Mouse (Mus musculus) brown adipose tissue, adult 24 weeks (tissue): ENCODE data around the gene Taok2. TPM values are rescaled to one million over a fixed set of nuclear protein-coding genes. Genes with fewer than 3 reads are reported as not detected.

Source experiments
- H3K27ac ChIP-seq: fragments of 200-500 bp; replicated peaks from 2 replicates; pipeline ENCODE4 v1.5.1; 2012; ENCODE audit warnings: low read depth, mild to moderate bottlenecking, low read length
- H3K4me1 ChIP-seq: fragments of 200-500 bp; 2 replicates; pipeline ENCODE4 v1.6.1; 2012; ENCODE audit warnings: low read length, mixed read lengths; ENCODE audit not compliant: control insufficient read depth, insufficient read depth, insufficient read length
- H3K4me3 ChIP-seq: fragments of 200-500 bp; 2 replicates; pipeline ENCODE4 v1.5.1; 2012; ENCODE audit warnings: low read depth, mild to moderate bottlenecking, low read length, moderate library complexity; ENCODE audit not compliant: insufficient read depth
- polyA plus RNA-seq: library from polyadenylated mRNA; stranded (reverse); fragments of >200 nt; gene quantifications from 2 replicates; pipeline ENCODE4 v1.2.4, GENCODE M21; 2012; ENCODE audit not compliant: missing spikeins, insufficient read depth, insufficient read length

Gene Taok2
- polyA plus RNA-seq, 1 experiment = 17.6 TPM

DNA sequence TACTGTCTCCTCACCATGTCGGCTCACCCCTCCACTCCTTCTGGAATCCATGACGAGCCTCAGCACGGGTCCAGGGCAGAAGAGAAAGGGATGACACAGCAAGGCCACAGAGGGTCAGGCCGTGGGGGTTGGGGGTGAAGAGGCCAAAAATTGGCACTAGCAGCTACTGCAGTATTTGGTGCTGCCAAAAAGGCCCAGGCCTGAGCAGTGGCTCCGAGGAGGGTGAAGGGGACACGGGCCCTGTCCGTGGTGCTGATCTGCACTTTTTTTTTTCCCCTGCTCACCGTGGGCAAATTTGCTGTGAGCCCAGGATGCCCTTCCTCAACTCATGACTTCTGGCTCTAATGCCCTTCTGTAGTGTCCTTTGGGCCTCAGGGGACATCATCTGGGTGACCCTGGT lies 59.1 kb downstream of the Taok2 start:
- Histone ChIP-seq H3K4me1 (peaks cover 9% of the 10 kb centered on the region), H3K27ac (no peak overlapping the region)

DNA sequence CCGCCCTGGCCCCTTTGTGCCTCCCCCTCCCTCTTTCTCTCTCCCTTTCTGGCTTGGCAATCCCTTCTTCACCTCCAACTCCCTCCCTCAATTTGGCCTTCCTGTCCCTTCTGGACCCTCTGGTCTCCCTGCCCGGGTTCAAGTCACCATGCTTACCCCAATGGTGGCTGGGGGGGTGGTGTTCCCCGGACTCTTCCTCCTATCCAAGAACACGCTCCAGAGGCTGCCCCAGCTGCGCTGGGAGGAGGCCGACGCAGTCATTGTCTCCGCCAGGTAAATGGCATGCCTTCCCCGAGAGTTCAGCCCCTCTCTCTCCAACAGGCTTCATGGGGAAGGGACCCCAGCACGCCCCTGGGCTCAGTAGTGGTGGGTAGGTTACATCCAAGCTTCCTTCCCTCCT lies 60.6 kb downstream of the Taok2 start:
- Histone ChIP-seq H3K27ac (no peak overlapping the region; the same call in 1 of the 2 replicates), H3K4me3 (peak overlapping the region; percentile 25), H3K4me1 (peaks cover 9% of the 10 kb centered on the region)

More for the DNA sequence above, 59.1 kb downstream of the Taok2 start:
- H3K4me3 ChIP-seq = no peak overlapping the region

DNA sequence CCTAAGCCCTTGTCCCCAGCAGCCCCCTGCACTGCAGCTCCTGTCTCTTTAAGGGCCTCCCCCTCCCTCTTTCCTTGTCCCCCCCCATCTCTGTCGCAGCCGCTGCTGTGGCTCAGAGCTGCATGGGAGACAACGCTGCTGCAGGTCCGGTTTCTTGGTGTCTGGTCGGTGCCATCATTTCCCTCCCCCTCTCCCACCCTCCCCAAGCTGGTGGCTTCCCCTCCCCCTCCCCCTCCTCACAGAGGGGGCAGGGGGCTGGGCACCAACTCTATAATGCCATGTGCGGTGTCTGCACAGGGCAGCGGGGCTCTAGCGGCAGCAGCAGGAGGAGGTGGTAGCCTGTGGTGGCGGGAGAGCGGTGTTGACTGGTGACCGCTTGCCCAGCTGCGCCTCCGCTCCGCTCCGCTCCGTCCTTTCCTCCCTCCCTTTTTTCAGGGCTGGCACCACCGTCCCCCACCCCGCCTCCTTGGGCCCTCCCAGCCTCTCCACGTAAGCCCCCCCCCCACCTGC lies 61.2 kb downstream of the Taok2 start:
- H3K4me3 ChIP-seq = peak overlapping the region; percentile 59
- peaks cover 9% of the 10 kb centered on the region for H3K4me1 ChIP-seq
- H3K27ac ChIP-seq = peak overlapping the region; percentile 68

DNA sequence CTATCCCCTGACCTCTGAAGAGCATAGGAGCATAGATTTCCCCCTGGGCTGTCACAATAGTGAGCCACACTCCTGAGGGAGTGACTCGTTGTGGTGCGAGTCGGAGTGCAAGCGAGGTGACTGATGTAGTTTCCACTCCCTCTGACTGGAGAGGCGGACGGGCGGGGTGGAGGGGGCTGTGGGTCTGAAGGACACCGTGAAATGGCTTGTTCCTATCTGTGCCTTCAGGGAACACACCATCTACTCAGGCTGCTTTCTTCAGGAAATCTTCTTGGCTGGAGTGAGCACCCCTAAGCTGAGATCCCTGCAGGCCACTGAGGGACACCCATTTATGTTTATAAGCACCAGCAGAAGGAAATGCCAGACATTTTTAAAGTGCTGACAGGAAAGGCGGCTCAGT lies 61.8 kb downstream of the Taok2 start:
- Histone ChIP-seq H3K4me1 (peaks cover 9% of the 10 kb centered on the region), H3K27ac (peak overlapping the region; percentile 84), H3K4me3 (peak overlapping the region; percentile 15)

DNA sequence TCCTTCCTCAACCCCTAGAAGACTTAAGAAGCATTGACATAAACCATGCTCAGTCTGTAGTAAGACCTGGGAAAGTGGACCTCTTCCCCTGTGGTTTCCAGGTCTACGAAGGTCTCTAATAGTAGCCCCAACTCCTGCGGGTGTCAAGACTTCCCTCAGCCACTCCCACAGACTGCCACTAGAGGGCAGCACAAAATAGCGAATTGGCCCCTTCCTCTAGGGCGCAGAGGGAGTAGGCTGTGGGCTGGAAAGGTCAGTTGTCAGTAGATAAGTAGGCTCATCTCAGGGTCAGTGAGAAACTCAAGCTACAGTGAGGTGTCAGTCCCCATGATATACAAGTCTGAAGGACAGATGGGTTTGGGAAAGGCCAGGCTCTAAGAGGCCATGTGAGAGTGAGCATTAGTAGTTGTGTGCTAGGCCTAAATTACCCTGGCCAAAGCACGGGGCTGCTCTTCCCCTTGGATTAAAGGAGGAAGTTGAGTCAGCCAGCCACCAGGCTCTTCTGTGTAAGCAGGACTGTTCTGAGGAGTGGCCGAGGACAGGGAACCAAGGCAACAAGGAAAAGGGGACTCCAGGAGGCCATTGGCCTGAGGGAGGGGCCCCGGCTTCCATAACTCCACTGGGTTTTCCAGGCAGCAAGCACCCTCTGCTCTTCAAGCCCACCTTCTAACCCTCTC lies 62.5 kb downstream of the Taok2 start:
- H3K4me1 ChIP-seq = peaks cover 9% of the 10 kb centered on the region
- H3K27ac ChIP-seq = peak overlapping the region; percentile 84
- no peak overlapping the region for H3K4me3 ChIP-seq

DNA sequence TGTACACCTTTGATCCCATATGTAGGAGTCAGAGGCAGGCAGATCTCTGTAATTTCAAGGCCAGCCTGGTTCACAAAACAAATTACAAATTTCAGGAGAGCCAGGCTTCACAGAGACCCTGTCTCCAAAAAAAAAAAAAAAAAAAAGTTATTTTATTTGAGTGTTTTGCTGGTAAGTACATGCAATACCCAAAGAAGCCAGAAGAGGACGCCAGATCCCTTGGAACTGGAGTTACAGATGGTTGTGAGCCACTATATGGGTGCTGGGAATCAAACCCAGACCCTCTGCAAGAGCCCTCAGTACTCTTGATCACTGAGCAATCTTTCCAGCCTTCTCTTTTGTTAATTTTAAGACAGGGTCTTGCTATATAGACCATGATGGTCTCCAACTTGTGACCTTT lies 65.7 kb downstream of the Taok2 start:
- H3K27ac ChIP-seq = no peak overlapping the region
- H3K4me3 ChIP-seq = no peak overlapping the region
- H3K4me1 ChIP-seq = peaks cover 10% of the 10 kb centered on the region

DNA sequence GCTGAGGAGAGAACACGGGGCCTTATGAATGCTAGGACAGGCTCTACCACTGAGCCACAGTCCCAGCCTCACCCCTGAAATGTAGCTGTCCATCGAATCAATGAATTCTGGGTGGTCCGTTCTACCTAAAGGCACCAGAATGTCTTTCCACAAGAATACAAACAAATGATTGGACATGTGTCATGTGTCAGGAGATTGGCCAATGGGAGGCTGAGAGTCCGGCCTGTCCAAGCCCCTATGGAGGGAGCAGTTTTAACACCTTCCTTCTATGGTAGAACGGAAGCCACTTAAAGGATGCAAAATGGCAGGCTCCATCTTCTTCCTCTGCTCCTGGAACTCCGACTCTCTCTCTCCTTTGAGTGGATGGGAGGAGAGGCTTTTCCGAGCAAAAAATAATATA lies 66.9 kb downstream of the Taok2 start:
- H3K4me1 ChIP-seq = peaks cover 13% of the 10 kb centered on the region
- H3K4me3 ChIP-seq = no peak overlapping the region
- H3K27ac ChIP-seq = peak overlapping the region; percentile 99

DNA sequence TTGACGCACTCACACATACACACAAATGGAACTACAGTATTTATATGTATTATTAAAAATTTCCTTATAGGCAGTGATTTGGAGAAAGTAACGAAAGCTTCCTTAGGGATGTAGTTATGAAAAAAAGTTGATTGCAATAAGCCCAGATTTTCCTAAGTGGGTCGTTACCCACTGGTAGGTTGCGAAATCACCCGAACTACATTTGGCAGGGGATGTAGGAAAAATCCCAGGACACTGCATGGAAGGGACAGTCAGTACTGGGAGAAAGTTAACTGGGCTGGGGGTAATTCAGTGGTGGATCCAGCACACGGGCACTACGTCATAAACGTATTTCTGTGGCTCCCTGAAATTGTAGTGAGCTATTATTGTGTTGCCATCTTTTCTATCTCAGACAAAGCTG lies 68.0 kb downstream of the Taok2 start:
- peaks cover 8% of the 10 kb centered on the region for H3K4me1 ChIP-seq
- no peak overlapping the region for H3K4me3 ChIP-seq
- H3K27ac ChIP-seq = peak overlapping the region; percentile 99

DNA sequence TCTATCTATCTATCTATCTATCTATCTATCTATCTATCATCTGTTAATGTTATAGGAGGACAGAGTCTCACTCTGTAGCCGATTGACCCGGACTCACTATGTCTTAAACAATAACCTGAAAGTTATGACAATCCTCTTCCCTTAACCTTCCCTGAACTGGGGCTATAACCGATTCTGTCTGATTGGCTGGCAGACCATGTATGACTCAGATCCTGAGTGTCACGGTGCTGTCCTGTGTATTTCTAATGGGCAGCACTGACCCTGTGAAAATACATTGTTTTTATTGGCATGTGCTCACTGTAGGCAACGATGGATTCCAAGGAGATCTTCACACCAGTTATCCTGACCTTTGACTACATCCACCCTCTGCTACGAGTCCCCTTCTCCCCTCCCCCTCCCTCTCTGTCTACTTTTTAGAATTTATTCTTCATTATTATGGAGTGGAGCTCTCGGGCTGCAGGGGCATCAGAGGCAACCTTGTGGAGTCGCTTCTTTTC lies 68.7 kb downstream of the Taok2 start:
- peaks cover 8% of the 10 kb centered on the region for H3K4me1 ChIP-seq
- H3K27ac ChIP-seq = peak overlapping the region; percentile 97
- no peak overlapping the region for H3K4me3 ChIP-seq

Other genes starting within 250 kb of the Taok2 start
- gene Sgf29, start 235.4 kb downstream of the Taok2 start, polyA plus RNA-seq = 18.3 and 20.6 TPM in 2 replicates
- 40.9 and 98.4 TPM in 2 replicates for gene Sult1a1, start 208.3 kb downstream of the Taok2 start, polyA plus RNA-seq
- gene Bola2, start 189.3 kb downstream of the Taok2 start, polyA plus RNA-seq = 40.0 and 49.0 TPM in 2 replicates
- 4.0 and 5.8 TPM in 2 replicates for gene Slx1b, start 188.9 kb downstream of the Taok2 start, polyA plus RNA-seq
- gene Coro1a, start 176.9 kb downstream of the Taok2 start, polyA plus RNA-seq = 8.5 and 10.0 TPM in 2 replicates
- 68.9 and 90.6 TPM in 2 replicates for gene Mapk3, start 125.1 kb downstream of the Taok2 start, polyA plus RNA-seq
- not detected in 2 replicates for gene Gdpd3, start 118.4 kb downstream of the Taok2 start, polyA plus RNA-seq
- 156 and 157 TPM in 2 replicates for gene Ypel3, start 107.7 kb downstream of the Taok2 start, polyA plus RNA-seq
- not detected in 2 replicates for gene Tbx6, start 103.2 kb downstream of the Taok2 start, polyA plus RNA-seq
- 46.4 and 53.3 TPM in 2 replicates for gene Ppp4c, start 92.2 kb downstream of the Taok2 start, polyA plus RNA-seq
- gene Fam57b, start 87.0 kb downstream of the Taok2 start, polyA plus RNA-seq = 50.7 and 63.7 TPM in 2 replicates
- gene 4930451I11Rik, start 53.1 kb downstream of the Taok2 start, polyA plus RNA-seq = not detected in 2 replicates
- not detected in 2 replicates for gene Doc2a, start 37.3 kb downstream of the Taok2 start, polyA plus RNA-seq
- gene Hirip3, start 22.7 kb downstream of the Taok2 start, polyA plus RNA-seq = 6.1 and 7.4 TPM in 2 replicates
- gene Ino80e, start 22.3 kb downstream of the Taok2 start, polyA plus RNA-seq = 16.4 and 27.1 TPM in 2 replicates
- gene Tmem219, start 38.2 kb upstream of the Taok2 start, polyA plus RNA-seq = 41.9 and 45.2 TPM in 2 replicates
- 8.8 and 10.9 TPM in 2 replicates for gene Kctd13, start 44.2 kb upstream of the Taok2 start, polyA plus RNA-seq
- gene Asphd1, start 64.9 kb upstream of the Taok2 start, polyA plus RNA-seq = not detected in 2 replicates
- gene Sez6l2, start 65.9 kb upstream of the Taok2 start, polyA plus RNA-seq = 0.71 and 0.75 TPM in 2 replicates
- 33.4 and 41.3 TPM in 2 replicates for gene Cdipt, start 91.2 kb upstream of the Taok2 start, polyA plus RNA-seq
- gene Cdiptos, start 91.4 kb upstream of the Taok2 start, polyA plus RNA-seq = 2.0 and 2.3 TPM in 2 replicates
- gene Mvp, start 129.9 kb upstream of the Taok2 start, polyA plus RNA-seq = 27.9 and 52.7 TPM in 2 replicates
- 14.1 TPM in 1 of 2 replicates, not detected in the other for gene Pagr1b, start 131.8 kb upstream of the Taok2 start, polyA plus RNA-seq
- gene Pagr1a, start 132.6 kb upstream of the Taok2 start, polyA plus RNA-seq = 5.9 and 26.0 TPM in 2 replicates
- gene Gm42742, start 136.4 kb upstream of the Taok2 start, polyA plus RNA-seq = 12.4 TPM in 1 of 2 replicates, not detected in the other
- 0.55 and 0.58 TPM in 2 replicates for gene Prrt2, start 136.5 kb upstream of the Taok2 start, polyA plus RNA-seq
- gene Maz, start 142.3 kb upstream of the Taok2 start, polyA plus RNA-seq = 23.3 and 33.6 TPM in 2 replicates
- not detected in 2 replicates for gene Kif22, start 157.8 kb upstream of the Taok2 start, polyA plus RNA-seq
- gene Zg16, start 202.6 kb upstream of the Taok2 start, polyA plus RNA-seq = not detected in 2 replicates
- gene AI467606, start 206.7 kb upstream of the Taok2 start, polyA plus RNA-seq = 0.96 and 1.8 TPM in 2 replicates
- gene Qprt, start 237.5 kb upstream of the Taok2 start, polyA plus RNA-seq = 0.75 and 1.5 TPM in 2 replicates